Mouse (Mus musculus): Measurements from ENCODE around the gene Kif11.

The Kif11 gene

DNA sequence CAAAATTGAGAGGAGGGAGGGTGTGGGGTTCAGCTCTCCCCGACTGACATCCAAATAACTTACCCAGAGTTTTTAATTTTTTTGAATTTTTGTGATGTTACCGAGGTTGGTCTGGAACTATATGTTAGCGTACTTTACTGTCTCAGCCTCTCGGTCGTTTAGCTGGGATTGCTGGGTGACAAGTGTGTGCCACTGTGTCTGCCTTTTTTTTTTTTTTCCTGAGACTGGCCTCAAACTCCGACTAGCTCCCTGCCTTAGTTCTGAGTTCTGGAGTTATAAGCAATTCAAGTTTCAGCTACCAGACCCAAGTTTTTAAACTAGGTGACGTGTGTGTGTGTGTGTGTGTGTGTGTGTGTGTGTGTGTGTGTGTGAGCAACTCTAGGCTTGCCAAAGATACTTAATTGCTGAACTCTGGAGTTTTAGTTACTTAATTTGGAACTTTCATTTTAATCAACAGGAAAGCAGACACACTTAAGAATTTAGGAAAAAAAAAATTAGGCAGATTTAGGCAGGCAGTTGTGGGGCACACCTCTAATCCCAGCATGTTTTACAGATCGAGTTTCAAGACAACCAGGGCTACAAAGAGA, 1.3 kb downstream of the Kif11 start:
- no peak for DNase-seq (ENCODE audit: low spot score)

DNA sequence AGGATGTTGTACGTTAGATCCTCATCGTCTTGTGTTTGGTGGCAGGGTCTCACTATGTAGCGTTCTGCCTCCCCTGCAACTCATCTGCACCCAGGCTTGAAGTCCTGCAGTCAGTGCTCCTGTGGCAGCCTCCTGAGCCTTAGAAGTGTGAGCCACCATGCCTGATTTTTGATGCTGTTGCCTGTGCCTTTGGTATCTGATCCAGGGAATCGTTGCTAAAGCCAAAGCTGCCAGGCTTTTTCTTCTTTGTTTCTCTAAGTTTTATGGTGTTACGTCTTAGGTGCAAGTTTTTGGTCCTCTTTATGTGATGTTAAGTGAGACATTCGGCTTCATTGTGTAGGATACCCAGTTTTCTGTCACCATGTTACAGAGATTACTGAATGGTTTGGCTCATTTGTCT, 2.6 kb downstream of the Kif11 start:
- no peak for DNase-seq (ENCODE audit: low spot score)

GRCm38 (mm10) chr19:37386126-37386525, 9.9 kb downstream of the Kif11 start:
- DNase-seq (ENCODE audit: low spot score) = no peak

DNA sequence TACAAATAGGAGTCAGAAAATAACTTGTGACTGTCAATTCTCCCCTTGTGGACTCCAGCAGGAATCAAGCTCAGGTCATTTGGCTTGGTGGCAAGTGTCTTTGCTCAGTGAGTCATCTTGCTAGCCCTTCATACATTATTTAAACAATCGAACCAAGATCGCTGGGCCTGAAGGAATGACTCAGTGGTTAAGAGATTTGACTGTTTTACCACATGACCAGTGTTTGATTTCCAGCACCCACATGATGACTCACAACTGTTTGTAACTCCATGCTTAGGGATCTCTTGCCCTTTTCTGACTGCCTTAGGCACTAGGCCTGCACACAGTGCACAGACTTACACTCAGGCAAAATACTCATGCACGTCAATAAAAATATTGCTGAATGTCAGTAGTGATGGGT, 15.7 kb downstream of the Kif11 start:
- no peak for DNase-seq (ENCODE audit: low spot score)

DNA sequence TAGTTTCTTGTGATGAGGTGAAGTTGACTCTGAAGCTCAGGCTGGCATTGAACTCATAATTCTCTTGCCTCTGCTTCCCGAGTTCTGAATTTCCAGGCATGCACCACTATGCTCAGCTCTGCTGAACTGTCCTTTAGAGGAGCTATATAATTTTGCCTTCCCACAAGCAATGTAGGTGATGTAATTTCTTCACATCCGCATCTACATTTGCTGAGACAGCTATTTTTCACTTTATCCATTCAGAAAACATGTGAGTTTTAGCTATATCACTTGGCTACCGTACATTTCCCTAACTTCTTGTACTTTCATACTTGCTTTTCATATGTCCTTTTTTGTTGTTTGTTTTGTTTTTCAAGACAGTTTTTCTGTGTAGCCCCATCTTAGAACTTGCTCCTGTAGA, 20.1 kb downstream of the Kif11 start:
- DNase-seq (ENCODE audit: low spot score) = no peak

- DNase-seq (ENCODE audit: low spot score) = no peak
These were observed 24.7 kb downstream of the Kif11 start for GRCm38 (mm10) chr19:37400936-37401335.

DNA sequence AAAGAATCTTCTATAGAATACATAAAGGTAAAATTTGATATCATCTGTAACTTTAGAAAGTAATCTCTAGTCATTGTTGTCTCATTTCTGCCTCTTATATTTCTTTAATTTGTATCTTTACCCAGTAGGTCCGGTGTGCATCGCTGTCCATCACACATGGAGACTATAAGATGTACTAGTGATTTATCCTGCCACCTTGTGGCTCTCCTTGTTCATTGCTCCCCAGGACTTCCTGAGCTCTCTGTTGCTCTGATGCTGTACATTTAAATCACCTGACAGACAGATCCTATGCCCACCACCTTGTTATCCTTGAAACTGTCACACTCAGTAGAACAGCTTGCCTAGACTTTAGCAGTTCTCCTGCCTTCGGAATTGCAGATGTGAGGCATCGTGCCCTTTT, 42.1 kb downstream of the Kif11 start:
- no peak for DNase-seq (ENCODE audit: low spot score)

DNA sequence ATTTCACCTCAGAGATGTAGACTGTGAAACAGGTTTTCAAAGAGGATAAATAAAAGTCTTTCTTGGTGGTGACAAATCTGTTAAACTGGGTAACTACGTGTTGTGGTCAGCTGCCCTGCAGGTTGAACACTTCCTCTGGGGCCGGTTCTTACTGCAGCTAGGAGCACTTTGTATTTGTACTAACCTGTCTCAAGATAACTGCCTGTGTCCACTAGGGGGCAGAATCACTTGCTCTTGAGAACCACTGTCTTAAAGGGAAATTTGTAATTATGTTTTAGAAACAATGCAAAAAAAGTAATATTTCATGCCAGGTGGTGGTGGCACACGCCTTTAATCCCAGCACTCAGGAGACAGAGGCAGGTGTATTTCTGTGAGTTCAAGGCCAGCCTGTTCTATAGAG, 43.4 kb downstream of the Kif11 start:
- DNase-seq (ENCODE audit: low spot score) = no peak

DNA sequence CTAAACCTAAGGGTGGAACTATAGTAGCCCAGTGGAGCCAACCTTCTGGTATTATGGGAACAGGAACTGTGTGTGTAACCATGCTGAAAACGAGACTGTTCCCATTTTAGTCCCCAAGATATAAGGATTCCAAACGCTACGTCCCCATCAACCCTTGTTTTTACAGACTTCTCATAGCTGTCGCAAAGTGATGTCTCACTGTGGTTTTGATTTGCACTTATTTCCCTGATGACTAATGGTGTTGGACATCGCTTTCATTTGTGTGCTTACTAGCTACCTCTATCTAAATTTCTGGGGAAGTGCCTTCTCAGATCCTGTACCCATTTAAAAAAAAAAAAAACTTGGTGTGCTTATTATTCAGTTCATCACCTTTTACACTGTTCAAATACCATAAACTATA, 52.4 kb downstream of the Kif11 start:
- DNase-seq (ENCODE audit: low spot score) = no peak

DNA sequence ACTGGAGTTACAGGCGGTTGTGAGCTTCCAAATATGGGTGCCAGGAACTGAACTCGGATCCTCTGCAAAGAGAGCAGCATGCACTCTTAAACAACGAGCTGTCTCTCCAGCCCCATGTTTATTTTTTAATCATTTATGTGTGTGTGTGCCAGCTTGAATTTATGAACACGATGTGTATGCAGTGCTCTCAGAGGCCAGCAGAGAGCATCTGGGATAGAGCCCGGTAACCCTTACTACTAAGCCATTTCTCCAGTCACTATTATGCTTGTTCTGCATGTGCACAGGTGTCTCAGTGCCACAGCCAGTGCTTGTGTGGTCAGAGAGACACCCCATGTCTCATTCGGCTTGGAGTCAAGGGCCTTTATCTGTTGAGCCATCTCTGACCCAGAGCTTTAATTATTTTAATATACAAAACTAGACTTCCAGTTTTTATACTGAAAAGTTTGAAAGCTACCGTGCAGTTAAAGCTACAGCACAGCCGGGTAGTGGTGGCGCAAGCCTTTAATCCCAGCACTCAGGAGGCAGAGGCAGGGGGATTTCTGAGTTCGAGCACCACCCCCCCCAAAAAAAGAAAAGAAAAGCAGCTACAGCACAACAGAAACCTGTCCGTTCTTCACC, 55.0 kb downstream of the Kif11 start:
- no peak for DNase-seq (ENCODE audit: low spot score)

DNA sequence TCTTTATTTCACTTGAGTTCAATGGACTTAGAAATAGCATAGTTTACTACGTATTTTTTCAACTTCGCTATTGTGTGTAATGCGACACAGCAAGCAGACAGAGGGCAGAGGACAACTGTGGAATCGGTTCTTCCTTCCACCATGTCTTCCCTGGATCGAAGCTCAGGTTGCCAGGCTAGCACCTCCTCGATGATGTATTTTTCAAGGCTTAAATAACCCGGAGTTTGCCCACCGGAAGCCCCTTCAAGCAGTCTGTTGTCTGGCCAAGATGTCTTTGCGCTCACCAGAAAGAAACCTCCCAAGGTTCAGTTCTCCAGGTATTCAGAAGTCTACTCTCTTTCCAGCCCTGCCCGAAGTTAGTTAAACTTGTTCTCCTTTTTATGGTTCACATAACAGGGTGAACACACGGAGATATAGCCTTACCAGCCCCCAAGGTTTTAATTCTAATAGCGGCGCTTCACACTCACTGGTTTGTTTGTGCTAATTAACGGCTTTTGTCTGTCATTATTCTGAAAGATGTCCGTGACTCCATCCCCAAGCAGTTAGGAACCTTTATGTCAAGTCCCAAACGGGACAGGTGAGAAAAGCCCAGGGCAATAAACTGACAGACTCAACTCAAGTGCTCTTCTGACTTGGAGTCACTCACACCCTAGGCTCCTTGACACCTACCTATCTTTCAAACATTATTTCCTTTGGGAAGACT, 56.8 kb downstream of the Kif11 start:
- no peak for DNase-seq (ENCODE audit: low spot score)

DNA sequence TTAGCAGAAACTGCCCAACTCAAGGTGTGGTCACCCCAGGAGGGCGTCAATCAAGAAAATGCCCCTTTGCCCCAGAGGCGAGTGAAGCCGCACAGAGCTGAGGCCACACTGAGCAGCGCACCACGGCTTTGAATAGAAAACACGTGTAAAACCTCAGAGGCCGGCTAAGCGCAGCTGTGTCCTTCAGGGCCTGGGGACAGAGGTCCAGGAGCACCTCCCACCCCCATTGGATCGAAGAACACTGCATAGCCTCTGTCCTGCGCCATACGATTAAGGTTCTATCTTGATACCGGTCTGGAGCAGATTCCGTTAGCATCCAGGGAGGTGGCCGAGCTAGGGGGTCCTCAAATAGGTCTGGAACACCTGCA, 57.7 kb downstream of the Kif11 start:
- no peak for DNase-seq (ENCODE audit: low spot score)

GRCm38 (mm10) chr19:37434263-37434951, 58.2 kb downstream of the Kif11 start, which contains the start of gene Hhex:
Hhex (plus strand) TSS chr19:37434810.
- peak; percentile 27 for DNase-seq (ENCODE audit: low spot score)

GRCm38 (mm10) chr19:37435041-37435852, 59.0 kb downstream of the Kif11 start:
- peak; percentile 28 for DNase-seq (ENCODE audit: low spot score)

DNA sequence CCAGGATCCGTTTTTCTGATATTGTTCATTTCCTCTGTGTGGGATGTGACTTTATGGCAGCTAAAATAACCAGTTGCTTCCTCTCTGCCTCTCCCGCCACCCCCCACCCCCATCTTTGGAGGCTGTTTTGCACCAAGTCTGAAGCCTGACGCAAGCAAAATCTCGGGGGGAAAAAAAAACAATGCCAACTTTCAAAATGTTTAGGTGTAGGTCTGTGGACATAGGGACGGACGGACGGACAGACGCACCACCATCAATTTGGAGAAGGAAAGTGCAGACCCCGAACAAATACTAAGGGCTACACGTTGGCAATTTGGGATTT, 59.6 kb downstream of the Kif11 start:
- no peak for DNase-seq (ENCODE audit: low spot score)

DNA sequence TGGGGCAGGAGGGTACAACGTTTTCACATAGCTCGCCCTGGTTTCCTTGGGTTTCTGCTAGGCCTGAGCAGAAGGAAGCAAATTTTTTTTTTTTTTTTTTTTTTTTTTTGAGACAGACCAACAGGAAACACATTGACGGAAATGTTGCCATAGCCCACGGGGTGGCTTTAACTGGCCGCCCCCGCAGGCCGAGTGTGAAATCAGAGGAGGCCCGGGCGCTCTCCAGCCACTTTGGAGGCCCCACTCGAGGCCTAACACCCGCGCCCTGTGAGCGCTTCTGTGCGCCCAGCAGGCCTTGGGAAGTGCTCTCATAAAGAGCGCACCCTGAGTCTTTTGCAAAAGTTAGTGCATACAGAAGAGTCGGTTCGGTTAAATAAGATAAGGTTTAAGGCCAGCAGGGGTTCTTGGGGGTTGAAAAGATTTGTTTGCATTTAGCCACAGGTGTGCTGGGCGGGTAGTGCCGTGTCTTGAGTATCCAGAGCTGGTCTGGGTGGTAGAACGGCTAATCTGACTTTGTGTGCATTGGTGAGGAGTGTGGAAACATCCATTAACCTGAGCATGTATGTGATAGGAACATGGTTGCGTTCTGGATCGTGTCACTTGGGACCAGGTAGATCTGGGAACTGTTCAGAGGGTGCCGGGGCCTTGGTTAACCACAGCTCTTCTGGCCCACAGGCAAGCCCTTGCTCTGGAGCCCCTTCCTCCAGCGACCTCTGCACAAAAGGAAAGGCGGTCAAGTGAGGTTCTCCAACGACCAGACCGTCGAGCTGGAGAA, 60.5 kb downstream of the Kif11 start:
- DNase-seq (ENCODE audit: low spot score) = no peak

DNA sequence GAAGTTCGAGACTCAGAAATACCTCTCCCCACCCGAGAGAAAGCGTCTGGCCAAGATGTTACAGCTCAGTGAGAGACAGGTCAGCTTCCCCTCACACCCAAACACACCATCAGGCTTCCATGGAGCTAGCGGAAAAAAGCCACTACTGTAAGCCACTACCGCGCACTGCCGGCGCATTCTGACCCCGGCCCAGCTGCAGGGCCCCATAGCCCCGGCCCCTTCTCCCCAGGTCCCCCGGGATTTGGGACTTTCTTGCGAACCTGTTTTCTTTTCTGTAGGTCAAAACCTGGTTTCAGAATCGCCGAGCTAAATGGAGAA, 61.0 kb downstream of the Kif11 start:
- DNase-seq (ENCODE audit: low spot score) = no peak

GRCm38 (mm10) chr19:37440181-37440580, 64.0 kb downstream of the Kif11 start:
- DNase-seq (ENCODE audit: low spot score) = no peak

DNA sequence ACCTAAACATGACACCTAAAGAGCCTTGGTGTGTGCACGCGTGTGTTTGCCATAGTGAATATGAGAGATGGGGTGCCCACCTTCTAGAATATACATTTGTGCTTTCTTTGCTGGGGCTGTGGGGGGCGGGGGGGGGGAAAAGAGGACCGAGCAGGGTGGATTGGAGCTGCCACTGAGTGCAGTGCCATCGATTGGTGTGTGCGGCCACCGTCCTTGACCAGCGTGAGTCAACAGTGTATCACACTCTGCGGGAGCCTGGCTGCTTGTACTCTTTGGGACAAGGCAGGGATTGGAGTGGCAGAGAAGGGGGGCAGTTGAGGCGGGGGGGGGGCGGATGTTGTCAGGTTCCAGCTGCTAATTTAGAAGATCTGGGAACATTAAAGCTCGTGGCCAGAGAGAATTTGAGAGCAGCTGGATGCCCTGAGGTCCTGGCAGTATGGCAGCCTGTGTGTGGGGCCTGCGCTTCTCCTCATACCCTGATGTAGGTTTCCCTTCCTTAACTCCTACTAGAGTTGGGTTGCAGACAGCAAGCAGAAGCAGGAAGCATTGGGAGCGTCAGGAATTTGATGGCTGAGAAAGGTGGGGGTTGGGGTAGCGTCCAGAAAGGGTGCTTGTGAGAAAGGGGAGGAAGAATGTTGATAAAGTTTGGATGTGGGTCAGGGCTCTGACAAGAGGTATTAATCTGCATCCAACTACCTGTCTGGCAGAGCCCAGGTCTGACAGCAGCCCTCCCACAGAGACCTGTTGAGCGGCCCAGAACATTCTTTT, 64.7 kb downstream of the Kif11 start:
- no peak for DNase-seq (ENCODE audit: low spot score)

GRCm38 (mm10) chr19:37442524-37443286, 66.5 kb downstream of the Kif11 start:
- DNase-seq (ENCODE audit: low spot score) = no peak

Measured in urinary bladder, postnatal 10 days (tissue).